Mouse (Mus musculus) bone marrow, adult 2 months (tissue): ENCODE measurements around the gene D130052B06Rik.

Source experiments
- CTCF ChIP-seq: fragments of 200-500 bp; IDR thresholded peaks from 2 replicates; pipeline ENCODE4 v1.5.1; 2011; ENCODE audit warnings: low read length, control low read depth; ENCODE audit not compliant: control insufficient read depth, insufficient read depth
- POLR2A ChIP-seq: fragments of 200-500 bp; IDR thresholded peaks from 2 replicates; pipeline ENCODE4 v1.6.1; 2011; ENCODE audit warnings: low read depth, mild to moderate bottlenecking, control low read depth, low read length, borderline replicate concordance; ENCODE audit not compliant: control insufficient read depth

GRCm38 (mm10) chr11:33663599-33663998 is 64.5 kb downstream of the D130052B06Rik start:
- TF ChIP-seq CTCF (no peak), POLR2A (no peak)
